Mouse (Mus musculus): ENCODE measurements around the gene Tardbp. TPM values are rescaled to one million over a fixed set of nuclear protein-coding genes. Genes with fewer than 3 reads are reported as not detected.
A peak's percentile ranks its signal among the peaks of the same experiment; 100 is the strongest.

Gene Tardbp
- polyA plus RNA-seq, 1 experiment from 2014 or later = 211 TPM

DNA sequence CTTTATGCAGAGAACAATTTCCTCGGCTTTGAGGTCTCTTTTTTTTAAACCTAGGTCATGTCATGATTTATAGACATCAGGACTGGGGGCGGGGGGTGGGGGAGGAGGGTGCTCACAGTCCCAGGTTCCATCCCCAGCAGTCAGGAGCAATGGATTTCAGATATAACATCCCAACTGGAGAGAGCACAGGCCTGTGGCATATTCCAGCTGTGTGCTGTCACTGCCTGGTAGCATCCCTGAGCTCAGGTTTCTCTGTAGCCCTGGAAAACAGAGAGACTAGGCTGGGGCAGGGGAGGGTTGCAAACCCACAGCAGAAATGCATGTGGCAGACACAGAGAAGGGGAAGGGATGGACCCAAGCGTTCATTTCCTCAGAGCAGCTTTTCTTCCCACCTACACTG lies 33.4 kb upstream of the Tardbp start:
- H3K27me3 ChIP-seq (ENCODE audit: control insufficient read depth, insufficient read depth, low read length) = no peaks in the 10 kb centered on the region
- DNase-seq (ENCODE audit: low spot score) (no peak), ATAC-seq (ENCODE audit: insufficient read depth, low FRiP score, low TSS enrichment) (no peak)
- no peak overlapping the region for H3K27ac ChIP-seq (ENCODE audit: low read depth, low read length)
- no peak overlapping the region for H3K4me2 ChIP-seq (ENCODE audit: low read depth)
- 43% methylated on average over 3 of the region's 3 CpGs for WGBS
- no peaks in the 10 kb centered on the region for H3K9me3 ChIP-seq (ENCODE audit: control insufficient read depth, low read length)
- H3K36me3 ChIP-seq (ENCODE audit: control insufficient read depth, insufficient read depth, low read length) = no peaks in the 10 kb centered on the region
- H3K4me1 ChIP-seq (ENCODE audit: control insufficient read depth, insufficient read depth, low read length) = no peaks in the 10 kb centered on the region
- H3K4me3 ChIP-seq (ENCODE audit: low read depth, low read length) = no peak overlapping the region
- H3K9ac ChIP-seq (ENCODE audit: low read length) = no peak overlapping the region

DNA sequence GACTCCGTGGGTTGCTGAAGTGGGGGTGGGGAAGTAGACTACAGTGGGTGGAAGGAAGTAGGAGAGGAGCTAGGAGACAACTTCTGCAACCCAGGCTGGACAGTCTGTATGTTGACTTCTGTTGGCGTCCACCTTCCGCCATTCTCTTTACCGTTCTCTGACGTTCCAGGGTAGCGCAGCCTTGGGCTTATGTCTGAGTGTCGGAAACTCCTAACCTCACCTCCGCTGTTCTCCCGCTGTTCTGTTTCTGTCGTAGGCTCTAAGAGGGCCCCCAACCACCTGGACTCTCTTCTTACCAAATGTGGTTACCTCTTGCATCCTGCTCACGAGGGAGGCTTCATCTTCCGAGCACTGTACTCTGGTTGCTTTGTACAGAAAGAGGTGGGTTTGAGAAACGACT lies 31.0 kb upstream of the Tardbp start:
- ATAC-seq (ENCODE audit: insufficient read depth, low FRiP score, low TSS enrichment) (no peak), DNase-seq (ENCODE audit: low spot score) (no peak)
- no peak overlapping the region for H3K4me3 ChIP-seq (ENCODE audit: low read depth, low read length)
- H3K4me2 ChIP-seq (ENCODE audit: low read depth) = no peak overlapping the region
- no peaks in the 10 kb centered on the region for H3K36me3 ChIP-seq (ENCODE audit: control insufficient read depth, insufficient read depth, low read length)
- H3K27me3 ChIP-seq (ENCODE audit: control insufficient read depth, insufficient read depth, low read length) = no peaks in the 10 kb centered on the region
- H3K9me3 ChIP-seq (ENCODE audit: control insufficient read depth, low read length) = no peaks in the 10 kb centered on the region
- H3K9ac ChIP-seq (ENCODE audit: low read length) = no peak overlapping the region
- no peak overlapping the region for H3K27ac ChIP-seq (ENCODE audit: low read depth, low read length)
- 89% methylated on average over 13 of the region's 13 CpGs for WGBS
- no peaks in the 10 kb centered on the region for H3K4me1 ChIP-seq (ENCODE audit: control insufficient read depth, insufficient read depth, low read length)

DNA sequence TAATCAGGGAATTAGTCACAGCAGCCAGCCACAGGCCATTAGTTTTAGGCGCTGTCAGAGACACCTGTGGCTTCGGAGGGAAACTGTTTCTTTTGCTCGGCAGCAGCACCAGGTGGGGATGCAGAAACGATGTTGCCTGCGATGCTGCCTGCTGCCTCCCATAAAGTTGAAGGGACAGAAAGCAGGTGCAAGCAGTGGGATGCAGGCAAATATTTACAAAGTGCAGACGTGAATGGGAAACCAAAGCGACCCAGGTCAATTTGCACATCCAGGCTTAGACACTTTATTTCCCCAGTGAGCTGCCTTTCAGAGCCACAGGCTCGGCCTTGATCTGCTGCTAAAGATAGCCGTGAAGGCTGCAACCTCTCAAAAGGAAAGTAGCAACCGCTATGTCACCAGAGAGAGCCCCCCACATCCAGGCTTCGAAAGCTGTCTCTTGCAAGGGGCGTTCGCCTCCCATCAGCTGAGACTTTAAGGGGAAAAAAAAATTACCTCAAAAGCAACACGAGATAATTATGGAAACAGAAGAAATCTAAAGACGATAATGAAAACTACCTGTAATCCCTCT lies 30.0 kb upstream of the Tardbp start:
- ATAC-seq (ENCODE audit: insufficient read depth, low FRiP score, low TSS enrichment) = peak; percentile 31; the same call in 1 of the 2 replicates
- 39% methylated on average over 15 of the region's 15 CpGs for whole genome bisulfite sequencing

DNA sequence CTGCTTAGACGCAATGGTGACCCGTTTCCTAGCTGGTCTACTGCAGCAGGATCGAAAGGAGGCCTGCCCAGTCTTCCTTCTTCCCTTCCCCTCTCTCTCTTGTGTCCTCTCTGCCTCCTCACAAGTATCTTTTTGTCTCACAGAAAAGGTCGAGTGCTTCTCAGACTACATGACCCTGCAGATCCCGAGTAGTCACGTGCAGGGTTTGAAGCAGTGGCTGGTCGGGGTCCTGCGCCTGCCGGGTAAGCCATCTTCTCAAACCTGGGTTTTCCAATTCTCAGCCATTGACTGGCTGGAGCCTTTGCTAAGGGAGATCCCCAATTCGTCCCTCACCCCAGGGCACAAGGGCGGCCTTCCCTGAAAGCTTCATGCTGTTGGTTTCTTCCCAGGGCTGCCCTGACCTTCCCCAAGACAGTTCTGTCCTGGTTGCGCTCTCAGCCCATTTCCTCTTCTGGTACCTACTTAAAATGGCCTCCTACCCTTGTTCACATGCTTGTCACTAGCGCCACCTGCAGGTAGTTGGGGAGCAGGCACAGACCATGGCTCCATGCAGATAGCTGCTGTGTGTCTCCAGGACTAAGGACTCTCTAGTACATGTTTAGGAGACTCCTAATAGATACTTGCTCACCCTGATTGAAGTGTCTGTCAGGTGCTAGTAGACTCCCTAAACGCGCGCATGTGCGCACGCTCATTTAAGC lies 28.0 kb upstream of the Tardbp start:
- Histone ChIP-seq H3K9ac (ENCODE audit: low read length) (no peak overlapping the region), H3K4me2 (ENCODE audit: low read depth) (no peak overlapping the region), H3K9me3 (ENCODE audit: control insufficient read depth, low read length) (no peaks in the 10 kb centered on the region), H3K4me1 (ENCODE audit: control insufficient read depth, insufficient read depth, low read length) (no peaks in the 10 kb centered on the region), H3K27ac (ENCODE audit: low read depth, low read length) (no peak overlapping the region), H3K36me3 (ENCODE audit: control insufficient read depth, insufficient read depth, low read length) (no peaks in the 10 kb centered on the region), H3K4me3 (ENCODE audit: low read depth, low read length) (no peak overlapping the region), H3K27me3 (ENCODE audit: control insufficient read depth, insufficient read depth, low read length) (no peaks in the 10 kb centered on the region)
- ATAC-seq (ENCODE audit: insufficient read depth, low FRiP score, low TSS enrichment) = no peak
- DNase-seq (ENCODE audit: low spot score) = no peak
- WGBS = 87% methylated on average over 18 of the region's 18 CpGs

More for the DNA sequence above, 30.0 kb upstream of the Tardbp start:
- no peak for DNase-seq (ENCODE audit: low spot score)
- H3K27me3 ChIP-seq (ENCODE audit: control insufficient read depth, insufficient read depth, low read length) = no peaks in the 10 kb centered on the region
- no peak overlapping the region for H3K9ac ChIP-seq (ENCODE audit: low read length)
- no peaks in the 10 kb centered on the region for H3K36me3 ChIP-seq (ENCODE audit: control insufficient read depth, insufficient read depth, low read length)
- H3K27ac ChIP-seq (ENCODE audit: low read depth, low read length) = no peak overlapping the region
- no peaks in the 10 kb centered on the region for H3K4me1 ChIP-seq (ENCODE audit: control insufficient read depth, insufficient read depth, low read length)
- no peak overlapping the region for H3K4me2 ChIP-seq (ENCODE audit: low read depth)
- H3K4me3 ChIP-seq (ENCODE audit: low read depth, low read length) = no peak overlapping the region
- H3K9me3 ChIP-seq (ENCODE audit: control insufficient read depth, low read length) = no peaks in the 10 kb centered on the region

DNA sequence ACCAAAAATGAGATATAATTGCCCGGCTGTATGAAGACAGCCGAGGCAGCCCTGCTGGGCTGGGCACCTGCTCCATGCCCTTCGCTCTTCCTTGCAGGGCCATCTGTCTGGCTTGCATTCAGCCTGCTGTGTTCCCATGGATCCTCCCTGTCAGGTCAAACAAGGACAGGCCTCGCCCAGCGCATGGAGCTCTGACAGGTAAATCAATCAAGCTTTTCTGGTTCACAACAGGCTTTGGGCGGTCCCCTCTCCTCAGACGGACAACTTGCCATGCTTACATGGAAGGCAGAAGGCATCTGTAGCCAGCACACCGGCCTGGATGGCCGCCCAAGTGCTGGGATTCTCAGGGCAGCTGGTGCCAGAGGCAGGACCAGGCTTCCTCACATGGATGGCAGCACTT lies 24.2 kb upstream of the Tardbp start:
- peak; percentile 87 for ATAC-seq (ENCODE audit: insufficient read depth, low FRiP score, low TSS enrichment)
- 25% methylated on average over 9 of the region's 9 CpGs for WGBS
- Histone ChIP-seq H3K9ac (ENCODE audit: low read length) (no peak overlapping the region), H3K9me3 (ENCODE audit: control insufficient read depth, low read length) (no peaks in the 10 kb centered on the region), H3K36me3 (ENCODE audit: control insufficient read depth, insufficient read depth, low read length) (no peaks in the 10 kb centered on the region), H3K4me2 (ENCODE audit: low read depth) (no peak overlapping the region), H3K4me1 (ENCODE audit: control insufficient read depth, insufficient read depth, low read length) (no peaks in the 10 kb centered on the region), H3K27me3 (ENCODE audit: control insufficient read depth, insufficient read depth, low read length) (no peaks in the 10 kb centered on the region), H3K4me3 (ENCODE audit: low read depth, low read length) (no peak overlapping the region), H3K27ac (ENCODE audit: low read depth, low read length) (0 out of 2 replicates have a peak overlapping the region, but pooled peaks have one; percentile 5)
- peak; percentile 75 for DNase-seq (ENCODE audit: low spot score)

DNA sequence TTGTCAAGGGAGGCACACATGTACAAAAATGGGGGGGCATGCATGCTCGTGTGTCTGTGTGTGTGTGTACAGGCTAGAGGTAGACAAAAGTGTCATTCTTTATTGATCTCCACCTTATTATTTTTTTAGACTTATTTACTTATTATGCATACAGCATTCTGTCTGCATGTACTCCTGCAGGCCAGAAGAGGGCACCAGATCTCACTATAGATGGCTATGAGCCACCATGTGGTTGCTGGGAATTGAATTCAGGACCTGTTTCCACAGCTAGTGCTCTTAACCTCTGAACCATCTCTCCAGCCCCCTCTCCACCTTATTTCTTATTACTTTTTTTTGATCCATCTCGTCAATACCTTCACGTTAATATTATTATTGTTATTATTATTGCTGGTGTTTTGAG lies 22.5 kb upstream of the Tardbp start:
- no peaks in the 10 kb centered on the region for H3K4me1 ChIP-seq (ENCODE audit: control insufficient read depth, insufficient read depth, low read length)
- ATAC-seq (ENCODE audit: insufficient read depth, low FRiP score, low TSS enrichment) = no peak
- H3K27ac ChIP-seq (ENCODE audit: low read depth, low read length) = no peak overlapping the region
- no peak overlapping the region for H3K9ac ChIP-seq (ENCODE audit: low read length)
- H3K9me3 ChIP-seq (ENCODE audit: control insufficient read depth, low read length) = no peaks in the 10 kb centered on the region
- H3K4me3 ChIP-seq (ENCODE audit: low read depth, low read length) = no peak overlapping the region
- 68% methylated on average over 3 of the region's 3 CpGs for WGBS
- H3K4me2 ChIP-seq (ENCODE audit: low read depth) = no peak overlapping the region
- no peaks in the 10 kb centered on the region for H3K36me3 ChIP-seq (ENCODE audit: control insufficient read depth, insufficient read depth, low read length)
- H3K27me3 ChIP-seq (ENCODE audit: control insufficient read depth, insufficient read depth, low read length) = no peaks in the 10 kb centered on the region
- no peak for DNase-seq (ENCODE audit: low spot score)

DNA sequence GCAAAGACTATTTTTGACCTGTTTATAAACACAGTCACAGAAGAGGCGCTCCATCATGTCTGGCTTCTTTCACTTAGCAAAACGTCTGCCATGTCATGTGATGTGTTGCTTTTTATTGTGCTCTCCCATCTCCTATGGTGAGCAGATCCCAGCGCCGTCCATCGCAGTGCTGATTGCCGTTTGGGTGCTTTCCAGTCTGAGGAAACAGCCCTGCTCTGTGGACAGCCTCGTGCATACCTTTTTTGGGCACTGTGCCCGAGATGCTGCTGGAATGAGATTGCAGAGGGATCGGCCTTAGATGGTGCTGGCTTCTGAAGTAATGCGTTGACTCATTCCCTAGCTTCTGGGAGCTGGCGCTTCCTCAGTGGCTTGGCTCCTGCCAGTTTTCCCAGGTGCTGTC lies 19.8 kb upstream of the Tardbp start:
- DNase-seq (ENCODE audit: low spot score) (no peak), ATAC-seq (ENCODE audit: insufficient read depth, low FRiP score, low TSS enrichment) (no peak)
- Histone ChIP-seq H3K36me3 (ENCODE audit: control insufficient read depth, insufficient read depth, low read length) (no peaks in the 10 kb centered on the region), H3K4me3 (ENCODE audit: low read depth, low read length) (no peak overlapping the region), H3K27me3 (ENCODE audit: control insufficient read depth, insufficient read depth, low read length) (no peaks in the 10 kb centered on the region), H3K9ac (ENCODE audit: low read length) (no peak overlapping the region), H3K9me3 (ENCODE audit: control insufficient read depth, low read length) (no peaks in the 10 kb centered on the region), H3K27ac (ENCODE audit: low read depth, low read length) (no peak overlapping the region), H3K4me2 (ENCODE audit: low read depth) (no peak overlapping the region), H3K4me1 (ENCODE audit: control insufficient read depth, insufficient read depth, low read length) (no peaks in the 10 kb centered on the region)
- 76% methylated on average over 11 of the region's 11 CpGs for WGBS

DNA sequence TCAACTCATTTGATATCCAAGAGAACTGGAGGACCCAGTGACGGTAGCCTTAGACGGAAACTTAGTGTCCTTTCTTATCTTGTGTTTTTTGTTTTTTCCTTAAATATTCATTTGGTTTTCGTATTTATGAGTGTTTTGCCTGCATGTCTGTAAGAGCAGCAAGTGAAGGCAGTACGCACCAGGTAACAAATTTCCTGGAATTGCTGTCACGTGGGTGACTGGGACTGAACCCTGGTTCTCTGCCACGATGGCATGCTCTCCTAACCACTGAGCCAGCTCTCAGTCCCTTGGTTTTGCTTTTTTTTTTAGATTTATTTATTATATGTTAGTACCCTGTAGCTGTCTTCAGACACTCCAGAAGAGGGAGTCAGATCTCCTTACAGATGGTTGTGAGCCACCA lies 18.1 kb upstream of the Tardbp start:
- Histone ChIP-seq H3K4me1 (ENCODE audit: control insufficient read depth, insufficient read depth, low read length) (no peaks in the 10 kb centered on the region), H3K27me3 (ENCODE audit: control insufficient read depth, insufficient read depth, low read length) (no peaks in the 10 kb centered on the region), H3K9ac (ENCODE audit: low read length) (no peak overlapping the region), H3K9me3 (ENCODE audit: control insufficient read depth, low read length) (no peaks in the 10 kb centered on the region), H3K4me2 (ENCODE audit: low read depth) (no peak overlapping the region), H3K4me3 (ENCODE audit: low read depth, low read length) (no peak overlapping the region), H3K36me3 (ENCODE audit: control insufficient read depth, insufficient read depth, low read length) (no peaks in the 10 kb centered on the region), H3K27ac (ENCODE audit: low read depth, low read length) (no peak overlapping the region)
- ATAC-seq (ENCODE audit: insufficient read depth, low FRiP score, low TSS enrichment) (no peak), DNase-seq (ENCODE audit: low spot score) (no peak)
- 91% methylated on average over 6 of the region's 6 CpGs for WGBS

DNA sequence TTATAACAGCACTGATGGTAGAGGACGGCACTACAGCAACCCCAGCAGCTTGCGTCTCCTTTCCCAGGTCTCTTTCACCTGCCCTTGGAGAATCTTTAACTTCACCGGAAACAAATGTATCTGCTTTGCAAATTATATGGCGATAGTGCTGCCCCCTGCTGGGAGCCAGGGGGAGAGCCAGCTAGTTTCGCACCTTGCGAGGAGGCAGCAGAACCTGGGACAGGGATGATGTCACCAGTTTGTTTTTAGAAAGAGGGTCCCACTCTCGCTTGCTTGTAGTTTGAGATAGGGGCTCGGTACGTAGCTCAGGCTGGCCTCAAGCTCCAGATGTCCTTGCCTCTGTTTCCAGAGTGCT lies 17.3 kb upstream of the Tardbp start:
- Histone ChIP-seq H3K4me3 (ENCODE audit: low read depth, low read length) (no peak overlapping the region), H3K9ac (ENCODE audit: low read length) (no peak overlapping the region), H3K36me3 (ENCODE audit: control insufficient read depth, insufficient read depth, low read length) (no peaks in the 10 kb centered on the region), H3K4me1 (ENCODE audit: control insufficient read depth, insufficient read depth, low read length) (no peaks in the 10 kb centered on the region), H3K27ac (ENCODE audit: low read depth, low read length) (no peak overlapping the region), H3K9me3 (ENCODE audit: control insufficient read depth, low read length) (no peaks in the 10 kb centered on the region), H3K27me3 (ENCODE audit: control insufficient read depth, insufficient read depth, low read length) (no peaks in the 10 kb centered on the region), H3K4me2 (ENCODE audit: low read depth) (no peak overlapping the region)
- WGBS = 9% methylated on average over 9 of the region's 9 CpGs
- peak; percentile 75 for DNase-seq (ENCODE audit: low spot score)
- no peak for ATAC-seq (ENCODE audit: insufficient read depth, low FRiP score, low TSS enrichment)

All from neural tube, embryonic 11.5 days (tissue).